Comparison of ENCODE assay signal across 8 mouse cellular contexts in genomic region chr1:133385506-133385905, GRCm38 (mm10). TPM values are rescaled to one million over a fixed set of nuclear protein-coding genes. Genes with fewer than 3 reads are reported as not detected.
DNase-seq lines count a peak whose midpoint lies in the region; ATAC-seq and TF ChIP-seq lines count a peak whose summit lies in the region.

No protein-coding gene starts in this region.

- peak; percentile 98 for TF ChIP-seq CTCF in liver, adult 2 months (IDR thresholded peaks at IDR 0.05; ENCODE audit: low read depth, low read length)
- TF ChIP-seq CTCF in midbrain, postnatal 0 days (IDR thresholded peaks at IDR 0.05) = peak; percentile 89
- TF ChIP-seq CTCF in thymus, adult 2 months (IDR thresholded peaks at IDR 0.05; ENCODE audit: borderline replicate concordance, control insufficient read depth, extremely low read depth, insufficient read depth, low read length, poor library complexity) = peak; percentile 89; the same call in 1 of the 2 replicates

- H3K27me3 ChIP-seq in intestine, embryonic 16.5 days (replicated peaks; ENCODE audit: control insufficient read depth, insufficient read depth, low read length) = no peaks in the 10 kb centered on the region
- H3K27me3 ChIP-seq in liver, adult 2 months (ENCODE audit: control insufficient read depth, insufficient read depth, low read length) = no peaks in the 10 kb centered on the region
- H3K27me3 ChIP-seq in midbrain, postnatal 0 days (ENCODE audit: insufficient read depth, low read length) = no peaks in the 10 kb centered on the region
- no peaks in the 10 kb centered on the region for H3K27me3 ChIP-seq in thymus, adult 2 months (ENCODE audit: control insufficient read depth, insufficient read depth, low read length)

- no peak overlapping the region for H3K4me3 ChIP-seq in intestine, embryonic 16.5 days (ENCODE audit: low read length)
- H3K4me3 ChIP-seq in liver, adult 2 months (ENCODE audit: insufficient read depth, low read depth, low read length) = no peak overlapping the region
- no peak overlapping the region for H3K4me3 ChIP-seq in midbrain, postnatal 0 days (ENCODE audit: low read depth, low read length)
- peak overlapping the region; percentile 34 for H3K4me3 ChIP-seq in thymus, adult 2 months (ENCODE audit: control insufficient read depth, insufficient read depth, low read length)

- H3K36me3 ChIP-seq in intestine, embryonic 16.5 days (ENCODE audit: control insufficient read depth, insufficient read depth, low read length) = peaks cover 11% of the 10 kb centered on the region
- H3K36me3 ChIP-seq in liver, adult 2 months (ENCODE audit: control insufficient read depth, insufficient read depth, low read length) = no peaks in the 10 kb centered on the region
- H3K36me3 ChIP-seq in midbrain, postnatal 0 days (ENCODE audit: insufficient read depth, low read length) = peaks cover 12% of the 10 kb centered on the region
- H3K36me3 ChIP-seq in thymus, adult 2 months (ENCODE audit: control insufficient read depth, insufficient read depth, low read length) = no peaks in the 10 kb centered on the region

- no peak overlapping the region for H3K4me2 ChIP-seq in intestine, embryonic 16.5 days (ENCODE audit: low read depth, low read length)
- peak overlapping the region; percentile 18; the same call in 1 of the 2 replicates for H3K4me2 ChIP-seq in midbrain, postnatal 0 days (ENCODE audit: low read depth, low read length, poor library complexity, severe bottlenecking)

- H3K79me2 ChIP-seq in liver, adult 2 months (ENCODE audit: control insufficient read depth, insufficient read depth, low read length) = no peaks in the 10 kb centered on the region

- H3K9me3 ChIP-seq in intestine, embryonic 16.5 days (ENCODE audit: control insufficient read depth, low read length) = no peaks in the 10 kb centered on the region
- no peaks in the 10 kb centered on the region for H3K9me3 ChIP-seq in midbrain, postnatal 0 days (ENCODE audit: low read length)

- 36% methylated on average over 9 of the region's 9 CpGs for WGBS in intestine, embryonic 16.5 days
- 58% methylated on average over 9 of the region's 9 CpGs for WGBS in liver, adult 2 months
- 32% methylated on average over 9 of the region's 9 CpGs for WGBS in midbrain, postnatal 0 days
- WGBS in thymus, adult 2 months = 53% methylated on average over 9 of the region's 9 CpGs

- H3K4me1 ChIP-seq in intestine, embryonic 16.5 days (ENCODE audit: control insufficient read depth, insufficient read depth, low read length) = no peaks in the 10 kb centered on the region
- 0 out of 2 replicates have a peak, but pooled peaks cover under 1% of the 10 kb centered on the region for H3K4me1 ChIP-seq in liver, adult 2 months (ENCODE audit: control insufficient read depth, insufficient read depth, low read length)
- H3K4me1 ChIP-seq in midbrain, postnatal 0 days (ENCODE audit: insufficient read depth, low read length) = no peaks in the 10 kb centered on the region
- peaks cover 7% of the 10 kb centered on the region for H3K4me1 ChIP-seq in thymus, adult 2 months (replicated peaks; ENCODE audit: control insufficient read depth, insufficient read depth, low read length)

- H3K9ac ChIP-seq in intestine, embryonic 16.5 days (ENCODE audit: low read depth, low read length) = peak overlapping the region; percentile 47
- no peak overlapping the region for H3K9ac ChIP-seq in liver, adult 2 months (ENCODE audit: low read depth, low read length)
- H3K9ac ChIP-seq in midbrain, postnatal 0 days (replicated peaks; ENCODE audit: low read length, poor library complexity, severe bottlenecking) = no peak overlapping the region

- TF ChIP-seq POLR2A in liver, adult 2 months (IDR thresholded peaks at IDR 0.05; ENCODE audit: extremely low read depth, insufficient read depth, low read length) = no peak
- TF ChIP-seq POLR2A in thymus, adult 2 months (IDR thresholded peaks at IDR 0.05; ENCODE audit: control insufficient read depth, extremely low read depth, insufficient read depth, low read length, poor library complexity) = no peak

- 0 out of 2 replicates have a peak, but pooled peaks have one; percentile 7 for ATAC-seq in intestine, embryonic 16.5 days
- 0 out of 2 replicates have a peak, but pooled peaks have one; percentile 24 for ATAC-seq in midbrain, postnatal 0 days (ENCODE audit: low FRiP score)

- DNase-seq in 3T3-L1 (ENCODE audit: low read depth, low spot score) (peak; percentile 69), MEL-GATA-1-ER (ENCODE audit: extremely low read depth, low read depth) (peak; percentile 77)
- DNase-seq in embryo, embryonic 10 days (ENCODE audit: low spot score) = peak; percentile 91
- peak; percentile 46 for DNase-seq in gastrocnemius, postnatal 25 days
- DNase-seq in liver, adult 2 months (ENCODE audit: extremely low read depth, low read depth, low spot score) = peak; percentile 45
- peak; percentile 81 for DNase-seq in midbrain, postnatal 0 days (ENCODE audit: low spot score)
- peak; percentile 88 for DNase-seq in thymus, adult 2 months

- no peak overlapping the region for H3K27ac ChIP-seq in intestine, embryonic 16.5 days (ENCODE audit: low read length)
- no peak overlapping the region for H3K27ac ChIP-seq in liver, adult 2 months (replicated peaks; ENCODE audit: insufficient read depth, low read depth, low read length)
- no peak overlapping the region for H3K27ac ChIP-seq in midbrain, postnatal 0 days (ENCODE audit: low read depth, low read length)
- no peak overlapping the region for H3K27ac ChIP-seq in thymus, adult 2 months (ENCODE audit: control insufficient read depth, insufficient read depth, low read length)

RNA-seq across cellular contexts. Expression of gene Etnk2, which starts 22.1 kb away (rescaled TPM):
- under 1 TPM in 1 of 2 experiments, not detected in 1; 0.13 TPM for total RNA-seq in gastrocnemius, postnatal 25 days (2021)
- 3.0 and 3.5 TPM in 2 replicates for polyA plus RNA-seq in intestine, embryonic 16.5 days (2015; fragmentation: Nextera tagmentation; extraction: Ambion mirVana)
- 361 and 389 TPM in 2 replicates for total RNA-seq in liver, adult 2 months (2014; rRNA removed)
- 249 and 278 TPM in 2 replicates for polyA plus RNA-seq in liver, adult 2 months (2012; rRNA removed)
- total RNA-seq in midbrain, postnatal 0 days (2014; rRNA removed) = 49.8 and 52.0 TPM in 2 replicates
- 34.5 and 37.2 TPM in 2 replicates for polyA plus RNA-seq in midbrain, postnatal 0 days (2015; fragmentation: Nextera tagmentation; extraction: Ambion mirVana)
- polyA plus RNA-seq in thymus, adult 2 months (2012; rRNA removed) = 0.18 and 0.80 TPM in 2 replicates

RNA-seq across cellular contexts. Expression of gene Ren1, which starts 35.2 kb away (rescaled TPM):
- total RNA-seq in gastrocnemius, postnatal 25 days (2021) = not detected
- polyA plus RNA-seq in intestine, embryonic 16.5 days (2015; fragmentation: Nextera tagmentation; extraction: Ambion mirVana) = 1.3 and 6.7 TPM in 2 replicates
- not detected in 2 replicates for total RNA-seq in liver, adult 2 months (2014; rRNA removed)
- polyA plus RNA-seq in liver, adult 2 months (2012; rRNA removed) = 0.18 and 7.6 TPM in 2 replicates
- total RNA-seq in midbrain, postnatal 0 days (2014; rRNA removed) = 0.14 TPM in 1 of 2 replicates, not detected in the other
- 0.23 TPM in 1 of 2 replicates, not detected in the other for polyA plus RNA-seq in midbrain, postnatal 0 days (2015; fragmentation: Nextera tagmentation; extraction: Ambion mirVana)
- polyA plus RNA-seq in thymus, adult 2 months (2012; rRNA removed) = 0.22 and 0.65 TPM in 2 replicates

RNA-seq across cellular contexts. Expression of gene Sox13, which starts 38.7 kb away (rescaled TPM):
- total RNA-seq in gastrocnemius, postnatal 25 days (2021) = 1 to 10 TPM; 7.8 to 8.0 TPM
- 5.5 and 7.0 TPM in 2 replicates for polyA plus RNA-seq in intestine, embryonic 16.5 days (2015; fragmentation: Nextera tagmentation; extraction: Ambion mirVana)
- total RNA-seq in liver, adult 2 months (2014; rRNA removed) = 2.0 and 2.2 TPM in 2 replicates
- polyA plus RNA-seq in liver, adult 2 months (2012; rRNA removed) = 5.6 and 10.2 TPM in 2 replicates
- 16.5 and 17.3 TPM in 2 replicates for total RNA-seq in midbrain, postnatal 0 days (2014; rRNA removed)
- polyA plus RNA-seq in midbrain, postnatal 0 days (2015; fragmentation: Nextera tagmentation; extraction: Ambion mirVana) = 3.3 and 4.7 TPM in 2 replicates
- polyA plus RNA-seq in thymus, adult 2 months (2012; rRNA removed) = 17.2 and 22.1 TPM in 2 replicates
